ENCODE assay signal across 10 mouse cellular contexts in the genomic region with DNA sequence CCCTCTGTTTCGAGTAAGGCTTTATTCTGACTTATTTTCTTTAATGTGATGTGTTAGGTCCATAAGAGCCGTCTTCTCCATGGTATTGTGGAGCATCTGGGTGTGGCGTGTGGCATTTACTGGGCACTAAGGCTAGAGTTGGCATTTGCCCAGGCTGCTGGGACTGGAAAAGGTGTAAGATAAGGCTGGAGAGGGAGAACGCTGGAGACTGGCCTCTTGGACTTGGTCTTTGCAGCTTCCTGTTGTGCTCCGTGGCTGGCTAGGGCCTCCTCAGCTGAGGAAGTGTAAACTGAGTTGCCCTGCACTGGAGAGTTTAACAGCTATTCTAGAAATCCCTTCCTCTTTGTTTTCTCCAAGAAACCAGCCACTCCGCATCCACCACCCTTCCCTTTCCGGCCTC. TPM values are rescaled to one million over a fixed set of nuclear protein-coding genes. Genes with fewer than 3 reads are reported as not detected.
DNase-seq lines count a peak whose midpoint lies in the region; ATAC-seq and TF ChIP-seq lines count a peak whose summit lies in the region.
"Had no signal": no experiment of that assay in that cellular context is flagged by ENCODE, and none has a peak within 500 bp of the region (broad histone marks: within the 10 kb centered on the region; RNA-seq: fewer than 3 reads in every experiment).

No protein-coding gene starts in this region.

- 39% methylated on average over 7 of the region's 7 CpGs for WGBS in heart, embryonic 16.5 days
- 34% methylated on average over 7 of the region's 7 CpGs for WGBS in lung, adult 2 months
- 84% methylated on average over 7 of the region's 7 CpGs for WGBS in midbrain, embryonic 15.5 days
- WGBS in midbrain, postnatal 0 days, result 84% methylated on average over 7 of the region's 7 CpGs

- H3K9ac ChIP-seq in heart, embryonic 16.5 days (ENCODE audit: low read length), result peak overlapping the region; percentile 9; the same call in 1 of the 2 replicates
- no peak overlapping the region for H3K9ac ChIP-seq in midbrain, embryonic 15.5 days
- H3K9ac ChIP-seq in midbrain, postnatal 0 days (replicated peaks; ENCODE audit: low read length, poor library complexity, severe bottlenecking), result no peak overlapping the region

- no peaks in the 10 kb centered on the region for H3K36me3 ChIP-seq in heart, embryonic 16.5 days (ENCODE audit: control insufficient read depth, insufficient read depth)
- H3K36me3 ChIP-seq in midbrain, embryonic 15.5 days (replicated peaks), result no peaks in the 10 kb centered on the region
- H3K36me3 ChIP-seq in midbrain, postnatal 0 days (ENCODE audit: insufficient read depth, low read length), result 0 out of 2 replicates have a peak, but pooled peaks cover 3% of the 10 kb centered on the region

- no peaks in the 10 kb centered on the region for H3K27me3 ChIP-seq in heart, embryonic 16.5 days (ENCODE audit: control insufficient read depth, insufficient read depth, low read length)
- no peaks in the 10 kb centered on the region for H3K27me3 ChIP-seq in midbrain, embryonic 15.5 days (replicated peaks)
- no peaks in the 10 kb centered on the region for H3K27me3 ChIP-seq in midbrain, postnatal 0 days (ENCODE audit: insufficient read depth, low read length)

- peak; percentile 43; the same call in 1 of the 2 replicates for ATAC-seq in heart, embryonic 16.5 days (replicated peaks; ENCODE audit: extremely low read depth, insufficient read depth, low FRiP score)
- ATAC-seq in midbrain, embryonic 15.5 days (replicated peaks), result no peak
- no peak for ATAC-seq in midbrain, postnatal 0 days (ENCODE audit: low FRiP score)

- peak overlapping the region; percentile 81 for H3K27ac ChIP-seq in heart, embryonic 16.5 days (ENCODE audit: low read length)
- no peak overlapping the region for H3K27ac ChIP-seq in midbrain, embryonic 15.5 days
- no peak overlapping the region for H3K27ac ChIP-seq in midbrain, postnatal 0 days (ENCODE audit: low read depth, low read length)

- 0 out of 2 replicates have a peak overlapping the region, but pooled peaks have one; percentile 16 for H3K4me2 ChIP-seq in heart, embryonic 16.5 days (ENCODE audit: low read depth, low read length)
- H3K4me2 ChIP-seq in midbrain, embryonic 15.5 days, result no peak overlapping the region
- no peak overlapping the region for H3K4me2 ChIP-seq in midbrain, postnatal 0 days (ENCODE audit: low read depth, low read length, poor library complexity, severe bottlenecking)

- TF ChIP-seq CTCF in lung, adult 2 months (IDR thresholded peaks at IDR 0.05; ENCODE audit: insufficient read depth, low read length), result no peak
- no peak for TF ChIP-seq CTCF in midbrain, postnatal 0 days (IDR thresholded peaks at IDR 0.05)

- peak; percentile 39 to 41 for DNase-seq in cerebellum, postnatal 10 days
- DNase-seq in cerebellum, adult 8-10 months, result no peak
- DNase-seq in 416B (ENCODE audit: low read depth), result peak; percentile 81
- peak; percentile 49 for DNase-seq in lung, adult 2 months
- no peak for DNase-seq in midbrain, postnatal 0 days (ENCODE audit: low spot score)
- no peak for DNase-seq in layer of hippocampus, adult 11-12 months (ENCODE audit: low spot score)
- DNase-seq: layer of hippocampus, postnatal 36 days; right cerebral cortex, postnatal 4 days had no signal

- no peak for TF ChIP-seq POLR2A in lung, adult 2 months (IDR thresholded peaks at IDR 0.05; ENCODE audit: borderline replicate concordance, extremely low read depth, low read depth, low read length)

- no peaks in the 10 kb centered on the region for H3K9me3 ChIP-seq in heart, embryonic 16.5 days (replicated peaks; ENCODE audit: control insufficient read depth, low read length)
- no peaks in the 10 kb centered on the region for H3K9me3 ChIP-seq in midbrain, embryonic 15.5 days
- no peaks in the 10 kb centered on the region for H3K9me3 ChIP-seq in midbrain, postnatal 0 days (ENCODE audit: low read length)

- H3K4me1 ChIP-seq in heart, embryonic 16.5 days (ENCODE audit: control insufficient read depth, insufficient read depth, low read length), result peaks cover 27% of the 10 kb centered on the region
- peaks cover 7% of the 10 kb centered on the region for H3K4me1 ChIP-seq in lung, adult 2 months (ENCODE audit: control insufficient read depth, insufficient read depth, low read length)
- H3K4me1 ChIP-seq in midbrain, embryonic 15.5 days, result no peaks in the 10 kb centered on the region
- H3K4me1 ChIP-seq in midbrain, postnatal 0 days (ENCODE audit: insufficient read depth, low read length), result peaks cover 3% of the 10 kb centered on the region; the same call in 1 of the 2 replicates

- no peak overlapping the region for H3K4me3 ChIP-seq in heart, embryonic 16.5 days (ENCODE audit: low read length)
- no peak overlapping the region for H3K4me3 ChIP-seq in lung, adult 2 months (replicated peaks; ENCODE audit: extremely low read depth, low read depth, low read length)
- no peak overlapping the region for H3K4me3 ChIP-seq in midbrain, embryonic 15.5 days
- no peak overlapping the region for H3K4me3 ChIP-seq in midbrain, postnatal 0 days (ENCODE audit: low read depth, low read length)

RNA-seq across cellular contexts. Expression of a gene that starts 32.0 kb away (rescaled TPM):
- 7.0 and 8.0 TPM in 2 replicates for polyA plus RNA-seq in heart, embryonic 16.5 days (2015; fragmentation: Nextera tagmentation; extraction: Ambion mirVana)
- 5.1 and 7.0 TPM in 2 replicates for polyA plus RNA-seq in lung, adult 2 months (2012; rRNA removed)
- polyA plus RNA-seq in midbrain, embryonic 15.5 days (2015; fragmentation: Nextera tagmentation; extraction: Ambion mirVana), result 20.5 and 22.4 TPM in 2 replicates
- 37.8 and 39.6 TPM in 2 replicates for total RNA-seq in midbrain, postnatal 0 days (2014; rRNA removed)
- polyA plus RNA-seq in midbrain, postnatal 0 days (2015; fragmentation: Nextera tagmentation; extraction: Ambion mirVana), result 18.1 and 21.7 TPM in 2 replicates

RNA-seq across cellular contexts. Expression of a gene that starts 36.3 kb away (rescaled TPM):
- 39.8 and 44.0 TPM in 2 replicates for polyA plus RNA-seq in heart, embryonic 16.5 days (2015; fragmentation: Nextera tagmentation; extraction: Ambion mirVana)
- polyA plus RNA-seq in lung, adult 2 months (2012; rRNA removed), result 6.8 and 8.9 TPM in 2 replicates
- polyA plus RNA-seq in midbrain, embryonic 15.5 days (2015; fragmentation: Nextera tagmentation; extraction: Ambion mirVana), result 55.4 and 61.4 TPM in 2 replicates
- total RNA-seq in midbrain, postnatal 0 days (2014; rRNA removed), result 20.8 and 26.8 TPM in 2 replicates
- polyA plus RNA-seq in midbrain, postnatal 0 days (2015; fragmentation: Nextera tagmentation; extraction: Ambion mirVana), result 33.0 and 35.8 TPM in 2 replicates

Comparison
In these comparisons a context has a peak if more than half of its experiments do, and no peak if none do; other contexts are left out.
1. DNase-seq: peak in cerebellum, postnatal 10 days (2 of 2), 416B (single experiment) and lung, adult 2 months (single experiment); none in cerebellum, adult 8-10 months (single experiment), midbrain, postnatal 0 days (single experiment) and layer of hippocampus, adult 11-12 months (single experiment).